Mouse (Mus musculus) ovary, postnatal 36 days (tissue): Measurements from ENCODE around the gene Lgmn.

Experiments
- DNase-seq: peaks from one replicate; pipeline ENCODE4 v3.0.0; 2022; ENCODE audit warnings: low spot score, mixed read lengths

The Lgmn gene

GRCm38 (mm10) chr12:102434107-102434506 lies 5.5 kb downstream of the Lgmn start:
- DNase-seq = no peak

GRCm38 (mm10) chr12:102432238-102432637 lies 7.4 kb downstream of the Lgmn start:
- DNase-seq = no peak

GRCm38 (mm10) chr12:102430228-102430627 lies 9.4 kb downstream of the Lgmn start:
- no peak for DNase-seq

DNA sequence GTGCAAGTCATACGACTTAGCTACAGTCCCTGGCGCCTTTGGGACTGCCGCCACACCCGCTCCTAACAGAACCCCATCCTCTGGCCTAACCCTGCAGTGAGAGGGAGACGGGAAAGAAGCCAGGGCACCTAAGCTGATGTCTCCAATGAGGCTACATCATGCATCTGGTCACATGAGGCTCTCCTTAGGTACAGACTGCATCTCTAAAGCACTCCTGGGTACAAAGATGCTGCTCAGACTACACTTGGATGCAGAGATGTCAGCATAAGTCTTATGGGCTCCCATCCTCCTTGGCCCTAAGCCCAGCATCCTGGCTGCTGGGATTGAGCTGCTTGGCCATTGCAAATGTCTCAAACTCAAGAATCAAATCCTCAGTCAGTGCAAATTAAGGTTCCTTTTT lies 10.0 kb downstream of the Lgmn start:
- DNase-seq = no peak

DNA sequence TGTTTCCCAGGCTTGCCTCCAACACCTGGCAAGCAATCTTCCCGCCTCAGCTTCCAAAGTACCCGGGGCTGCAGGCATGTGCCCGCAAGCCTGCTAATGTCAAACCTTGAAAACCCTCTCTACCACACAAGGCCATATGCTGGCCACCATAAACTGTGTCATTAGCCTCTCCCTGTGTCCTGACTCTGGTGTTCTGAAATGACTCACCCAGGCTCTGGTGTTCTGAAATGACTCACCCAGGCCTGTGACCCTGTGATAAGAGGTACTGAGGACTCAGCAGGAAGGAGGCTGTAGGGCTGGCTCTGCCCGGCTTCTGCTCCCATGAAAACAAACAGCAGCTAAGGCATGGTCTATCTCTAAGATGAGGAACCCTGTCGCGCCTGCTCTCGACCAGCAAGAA lies 13.3 kb downstream of the Lgmn start:
- no peak for DNase-seq

GRCm38 (mm10) chr12:102425048-102425578 lies 14.5 kb downstream of the Lgmn start:
- no peak for DNase-seq

- DNase-seq = no peak
Measured at GRCm38 (mm10) chr12:102424456-102424855, 15.2 kb downstream of the Lgmn start.

DNA sequence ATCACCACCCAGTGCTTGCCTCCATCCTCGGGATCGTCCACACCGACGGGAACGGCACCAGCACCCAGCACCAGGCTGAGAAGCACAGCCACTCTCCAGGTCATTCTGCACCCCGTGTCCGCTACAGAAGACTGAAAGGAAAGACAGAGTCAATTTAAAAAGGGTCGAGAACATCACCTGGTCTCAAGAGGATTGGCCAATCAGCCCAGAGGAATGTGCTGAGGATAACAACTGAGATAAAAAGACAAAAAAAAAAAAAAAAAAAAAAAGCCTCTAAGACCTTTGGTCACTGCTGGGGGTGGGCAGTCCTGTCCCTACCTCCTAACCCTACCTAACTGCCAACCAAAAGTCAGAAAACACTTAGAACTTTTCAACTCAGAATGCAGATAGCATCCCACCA lies 16.0 kb downstream of the Lgmn start:
- DNase-seq = no peak

DNA sequence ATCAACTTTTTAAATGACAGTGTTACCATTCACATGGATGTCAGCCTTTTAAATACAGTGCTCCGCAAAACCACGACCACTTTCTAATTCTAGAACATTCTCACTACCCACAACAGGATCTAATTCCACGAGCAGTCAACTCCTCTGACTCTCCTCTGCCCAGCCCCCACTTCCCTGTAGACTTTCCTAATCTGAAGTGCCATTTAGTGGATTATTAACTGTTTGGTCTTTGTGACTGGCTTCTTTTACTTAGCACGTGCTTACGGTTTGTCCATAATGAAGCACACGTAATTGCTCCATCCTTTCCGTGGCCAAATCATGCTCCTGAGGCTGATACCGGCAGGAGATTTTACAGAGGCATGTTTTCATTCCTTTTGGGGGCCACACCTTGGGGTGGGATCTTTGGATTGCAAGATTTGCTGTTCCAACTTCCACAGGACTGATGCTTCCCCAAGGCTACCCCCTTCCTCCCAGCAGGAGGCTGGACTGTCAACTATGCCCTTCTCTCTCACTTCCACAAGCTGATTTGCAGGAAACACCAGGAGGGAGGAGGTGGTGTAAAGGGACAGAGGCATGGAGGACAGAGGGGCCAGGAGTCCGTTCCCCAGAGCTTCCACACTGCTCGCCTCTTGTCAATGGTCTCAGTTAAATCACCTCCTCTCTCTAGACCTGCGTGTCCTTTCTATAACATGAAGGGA lies 16.8 kb downstream of the Lgmn start:
- no peak for DNase-seq

DNA sequence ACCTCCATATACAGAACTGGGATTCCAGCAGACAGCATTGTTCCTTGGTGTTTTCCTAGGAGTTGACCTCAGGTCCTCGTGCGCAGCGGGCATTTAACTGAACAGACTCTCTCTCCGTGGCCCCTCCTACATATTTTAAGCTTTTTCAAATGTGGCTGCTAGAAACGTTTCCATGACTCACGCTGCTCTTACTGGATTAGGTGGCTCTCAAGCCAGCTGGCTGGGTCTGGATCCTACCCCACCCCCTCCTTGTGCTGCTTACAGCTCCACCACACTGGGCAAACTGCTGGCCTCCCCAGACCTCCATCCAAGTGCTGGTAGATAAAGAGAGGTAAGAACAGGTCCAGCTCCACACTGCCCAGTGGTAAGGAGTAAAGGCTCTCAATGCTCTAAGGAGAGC lies 17.5 kb downstream of the Lgmn start:
- DNase-seq = no peak

DNA sequence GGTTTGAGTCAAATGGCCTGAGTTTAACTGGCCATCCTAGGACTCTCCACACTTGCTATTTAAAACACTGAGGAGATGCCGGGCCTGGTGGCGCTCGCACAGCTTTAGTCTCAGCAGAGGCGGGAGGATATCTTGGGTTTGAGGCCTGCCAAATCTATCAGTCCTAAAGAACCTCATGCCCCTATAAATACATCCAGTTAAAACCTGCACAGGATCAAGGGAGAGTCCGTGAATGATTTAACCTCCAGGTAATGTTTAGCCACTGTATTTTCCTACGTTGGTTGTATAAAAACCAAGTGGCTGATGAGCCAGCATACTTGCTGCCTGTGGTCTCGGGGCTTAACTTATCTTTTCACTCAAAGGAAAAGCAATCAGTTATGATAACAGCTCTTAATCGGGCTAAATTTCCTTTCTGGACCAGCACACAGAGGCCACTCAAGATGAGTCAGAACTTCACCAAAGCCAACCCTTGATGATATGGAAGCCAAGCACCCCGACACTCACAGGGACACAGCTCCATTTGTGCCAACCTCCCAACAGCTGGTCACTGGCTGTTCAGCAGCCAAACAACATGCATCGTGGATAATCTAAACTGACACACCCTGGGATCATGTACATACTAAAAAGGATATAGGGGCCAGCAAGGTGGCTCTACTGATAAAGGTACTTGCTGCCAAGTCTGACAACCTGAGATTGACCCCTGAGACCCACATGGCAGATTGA lies 19.3 kb downstream of the Lgmn start:
- no peak for DNase-seq

DNA sequence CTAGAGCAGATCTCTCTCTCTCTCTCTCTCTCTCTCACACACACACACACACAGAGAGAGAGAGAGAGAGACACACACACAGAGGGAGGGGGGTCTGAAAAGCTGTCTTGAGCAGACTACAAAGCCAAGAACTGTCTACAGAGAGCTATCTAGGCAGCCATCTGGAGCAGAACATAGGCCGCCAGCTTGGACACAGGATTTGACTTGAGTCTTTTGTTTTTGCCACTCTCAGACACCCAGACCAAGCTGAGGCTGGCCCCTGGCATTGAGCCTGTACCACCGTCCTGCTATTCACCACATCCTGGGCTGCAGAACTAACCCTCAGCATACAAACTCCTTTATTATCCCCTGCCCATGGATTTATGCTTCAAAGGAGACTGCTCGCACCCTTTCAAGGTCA lies 20.1 kb downstream of the Lgmn start:
- DNase-seq = no peak

DNA sequence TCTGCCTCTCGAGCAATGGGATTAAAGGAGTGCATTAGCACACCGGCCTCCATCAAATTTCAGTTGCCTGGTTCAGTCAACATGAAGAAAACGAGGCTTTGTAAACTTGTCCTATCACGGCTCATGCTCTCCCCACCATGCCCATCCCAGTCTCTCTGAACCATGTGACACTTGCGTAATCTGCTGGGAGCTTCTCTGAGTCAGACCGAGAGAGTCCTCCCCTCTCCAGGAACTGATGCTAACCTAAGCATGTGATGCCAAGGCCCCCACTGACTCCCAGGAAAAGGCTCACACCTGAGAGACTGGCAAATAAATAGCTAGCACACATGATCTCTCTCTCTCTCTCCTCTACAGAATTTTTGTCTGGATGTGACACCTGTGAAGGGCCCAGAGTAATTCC lies 21.9 kb downstream of the Lgmn start:
- DNase-seq = no peak

DNA sequence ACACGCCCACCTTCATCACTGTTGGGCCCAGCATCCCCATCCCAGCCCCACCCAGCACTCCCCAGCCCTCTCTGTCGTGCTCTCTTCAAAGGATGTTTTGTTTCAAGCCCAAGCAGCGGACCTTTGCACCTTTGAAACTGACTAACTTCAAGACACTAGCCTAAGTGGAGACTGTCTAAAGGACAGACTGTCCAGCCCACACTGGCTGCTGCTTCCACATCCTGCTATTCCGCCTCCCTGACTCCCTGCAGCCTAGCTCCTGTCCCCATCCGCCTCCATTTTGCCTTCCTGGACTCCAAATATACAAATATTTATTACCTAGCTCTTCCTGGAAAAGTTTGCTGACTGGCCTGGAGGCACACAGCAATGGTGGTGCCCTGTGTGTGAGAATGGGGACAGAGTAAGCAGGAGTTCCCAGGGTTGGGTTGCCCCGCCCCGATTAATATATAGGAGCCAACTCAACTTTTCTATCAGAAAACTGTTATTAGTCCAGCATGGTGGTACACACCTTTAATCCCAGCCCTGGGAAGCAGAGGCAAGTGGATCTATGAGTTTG lies 22.6 kb downstream of the Lgmn start:
- DNase-seq = no peak

- no peak for DNase-seq
Measured at GRCm38 (mm10) chr12:102416391-102416837, 23.2 kb downstream of the Lgmn start.

- DNase-seq = no peak
Measured at GRCm38 (mm10) chr12:102414686-102415085, 24.9 kb downstream of the Lgmn start.

DNA sequence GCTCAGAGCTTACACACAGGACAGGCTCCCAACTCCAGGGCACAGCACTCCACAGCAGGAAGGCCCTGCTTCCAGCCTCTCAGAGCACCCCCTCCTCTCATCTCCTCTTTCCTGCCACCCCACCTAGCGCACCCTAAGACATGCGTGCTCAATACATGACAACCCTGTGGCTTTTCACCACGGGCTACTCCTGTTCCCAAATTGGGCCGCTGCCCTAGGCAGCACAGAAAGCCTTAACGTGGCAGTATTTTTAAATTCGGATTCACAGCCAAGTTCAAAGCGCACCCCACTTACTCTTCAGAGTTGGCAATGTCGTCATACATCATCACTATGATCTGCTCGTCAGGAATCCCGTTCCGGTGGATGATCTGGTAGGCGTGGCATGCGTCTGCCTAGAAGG lies 26.4 kb downstream of the Lgmn start:
- no peak for DNase-seq

- DNase-seq = no peak
Measured at GRCm38 (mm10) chr12:102398588-102398987, 41.0 kb downstream of the Lgmn start.

DNA sequence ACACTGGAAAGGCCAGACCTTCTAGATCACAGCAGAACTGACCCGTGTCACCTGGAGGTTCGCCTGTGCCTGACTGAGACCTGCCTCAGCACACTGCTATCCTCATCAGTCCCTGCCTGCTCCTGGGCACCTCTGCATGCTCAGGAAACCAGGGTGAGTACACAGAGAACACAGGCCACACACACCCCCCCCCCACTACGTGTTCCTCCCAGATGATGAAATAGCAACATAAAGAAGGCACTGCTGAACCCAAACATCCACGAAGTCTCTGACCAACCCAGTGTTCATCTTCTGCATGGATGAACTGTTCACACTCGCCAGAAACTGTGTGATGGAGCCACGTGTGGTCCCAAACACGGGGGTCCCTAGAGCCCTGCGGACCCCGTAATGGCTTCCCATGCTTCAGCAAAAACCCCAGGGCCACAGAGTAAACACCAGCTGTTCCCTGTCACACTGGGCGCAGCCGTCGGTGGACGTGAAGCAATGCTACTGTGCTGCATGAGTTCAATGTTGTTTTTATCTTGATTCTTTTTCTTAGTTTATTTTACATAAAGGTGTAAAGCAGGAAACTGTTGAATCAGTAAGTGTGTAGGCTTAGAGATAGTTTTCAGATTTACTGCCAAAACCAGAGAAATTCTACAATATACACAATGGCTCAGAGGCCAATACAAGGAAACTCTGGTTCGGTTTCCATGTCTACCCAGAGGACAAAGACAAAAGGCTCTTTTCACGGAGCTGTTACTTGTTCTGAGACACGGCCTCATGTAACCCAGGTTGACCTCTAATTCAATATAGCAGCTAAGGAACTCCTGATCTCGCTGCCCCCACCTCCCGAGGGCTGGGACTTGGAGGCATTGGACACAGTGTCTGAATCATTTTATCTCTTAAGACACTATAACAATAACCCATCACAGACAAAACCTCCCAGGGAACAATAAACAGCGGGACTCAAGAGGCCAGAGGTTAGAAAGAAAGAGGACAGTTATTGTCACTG lies 43.3 kb downstream of the Lgmn start:
- no peak for DNase-seq

DNA sequence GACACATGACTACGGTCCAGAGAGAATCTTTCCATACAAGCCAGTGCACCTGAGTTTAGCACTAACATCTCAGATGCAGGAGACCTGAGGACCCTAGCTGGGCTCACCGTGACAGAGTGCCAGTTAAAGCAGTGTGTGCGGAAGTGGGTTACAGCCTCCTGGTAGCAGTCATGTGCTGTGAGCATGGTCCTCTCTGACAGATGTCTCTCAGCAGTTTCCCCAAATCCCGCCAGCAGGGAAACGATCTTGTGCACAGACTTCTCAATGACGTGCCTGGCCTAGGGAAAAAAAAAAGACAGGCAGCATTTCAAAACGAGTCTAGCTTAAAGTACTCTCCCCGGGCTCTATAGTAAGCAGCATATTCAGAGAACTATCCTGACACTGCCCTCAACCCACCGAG lies 44.1 kb downstream of the Lgmn start:
- no peak for DNase-seq

DNA sequence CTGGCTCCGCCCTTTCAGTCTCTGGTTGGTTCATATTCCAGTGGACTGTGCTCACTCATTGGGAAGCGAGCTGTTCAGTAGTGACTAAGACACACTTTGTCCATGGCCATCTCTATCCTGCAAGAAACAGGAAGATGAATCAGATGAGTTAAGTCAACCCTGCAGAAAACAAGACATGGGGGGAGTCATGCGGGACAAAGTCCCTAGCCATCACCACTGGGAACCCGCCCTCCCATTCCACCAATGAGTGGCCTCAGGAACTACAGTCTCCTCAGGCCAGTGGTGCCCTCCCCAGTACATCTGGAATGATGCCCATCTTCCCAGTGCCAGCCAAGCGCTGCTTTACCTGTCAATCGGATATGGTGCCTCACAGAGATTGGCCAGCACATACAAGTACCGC lies 45.1 kb downstream of the Lgmn start:
- no peak for DNase-seq

DNA sequence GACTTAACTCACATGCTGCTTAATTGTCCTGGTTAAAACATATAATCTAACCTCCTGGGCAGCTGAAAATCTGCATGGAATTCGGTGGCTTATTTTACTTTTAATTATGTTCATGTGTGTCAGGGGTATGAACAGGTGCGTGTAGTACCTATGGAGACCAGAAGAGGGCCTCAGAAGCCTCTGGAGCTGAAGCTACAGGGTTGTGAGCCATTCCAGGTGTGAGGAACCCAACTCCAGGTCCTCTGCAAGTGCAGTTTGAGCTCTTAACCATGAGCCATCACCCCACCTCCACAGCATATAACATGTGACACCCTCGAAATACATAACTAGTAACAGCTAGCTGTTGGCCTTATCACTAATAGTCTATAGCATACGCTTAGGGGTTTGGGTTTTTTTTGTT lies 47.6 kb downstream of the Lgmn start:
- DNase-seq = no peak
